Mouse (Mus musculus): ENCODE data around the gene Nfatc3. TPM values are rescaled to one million over a fixed set of nuclear protein-coding genes. Genes with fewer than 3 reads are reported as not detected.

Gene Nfatc3
- polyA plus RNA-seq, 1 experiment from 2014 or later = 8.2 TPM

DNA sequence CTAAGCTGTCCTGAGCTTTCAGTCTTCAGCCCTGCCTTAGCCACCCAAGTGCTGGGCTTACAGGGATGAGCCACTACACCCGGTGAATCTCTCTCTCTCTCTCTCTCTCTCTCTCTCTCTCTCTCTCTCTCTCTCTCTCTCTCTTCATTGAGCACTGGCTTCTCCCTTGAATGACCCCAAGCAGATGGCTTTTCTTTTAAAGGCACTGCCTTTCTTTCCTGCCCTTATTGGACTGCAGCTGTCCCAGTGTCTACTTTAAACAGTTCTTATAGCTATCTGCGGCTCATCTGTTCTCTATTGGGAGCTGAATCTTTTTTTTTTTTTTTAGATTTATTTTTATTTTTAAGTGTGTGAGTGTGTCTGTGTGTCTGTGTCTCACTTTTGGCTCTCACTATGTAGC, 15.6 kb upstream of the Nfatc3 start:
- Histone ChIP-seq H3K4me1 (no peaks in the 10 kb centered on the region), H3K27ac (no peak overlapping the region), H3K36me3 (peaks cover 3% of the 10 kb centered on the region; the same call in 1 of the 2 replicates), H3K27me3 (no peaks in the 10 kb centered on the region), H3K9ac (no peak overlapping the region), H3K9me3 (no peaks in the 10 kb centered on the region), H3K4me3 (no peak overlapping the region), H3K4me2 (no peak overlapping the region)
- 85% methylated on average over 2 of the region's 2 CpGs for WGBS
- no peak for ATAC-seq (ENCODE audit: borderline replicate concordance, extremely low read depth, low FRiP score, low TSS enrichment)

DNA sequence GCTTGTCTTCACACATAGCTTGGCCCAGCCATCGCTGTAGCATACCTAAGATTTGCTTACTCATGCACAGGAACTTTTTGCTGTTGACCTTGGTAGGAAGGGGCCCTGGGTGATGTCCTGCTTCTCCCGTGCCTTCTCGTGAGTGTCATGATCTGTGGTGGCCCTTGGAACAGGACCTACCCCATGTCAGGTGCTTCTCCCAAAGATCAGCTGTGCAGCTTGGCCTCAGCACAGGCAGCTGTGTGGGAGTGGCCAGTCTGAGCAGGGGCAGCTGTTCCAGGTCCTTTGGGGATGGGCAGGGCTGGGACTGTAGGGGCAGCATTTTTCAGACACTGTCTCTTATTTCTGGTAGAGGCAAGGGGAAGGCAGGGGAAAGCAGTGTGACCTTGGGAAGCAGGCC, 14.5 kb upstream of the Nfatc3 start:
- no peak overlapping the region for H3K9ac ChIP-seq
- H3K4me1 ChIP-seq = no peaks in the 10 kb centered on the region
- H3K4me3 ChIP-seq = no peak overlapping the region
- no peak for ATAC-seq (ENCODE audit: borderline replicate concordance, extremely low read depth, low FRiP score, low TSS enrichment)
- H3K4me2 ChIP-seq = no peak overlapping the region
- H3K27ac ChIP-seq = no peak overlapping the region
- WGBS = 66% methylated on average over 3 of the region's 3 CpGs
- no peaks in the 10 kb centered on the region for H3K27me3 ChIP-seq
- no peaks in the 10 kb centered on the region for H3K9me3 ChIP-seq
- H3K36me3 ChIP-seq = peaks cover 3% of the 10 kb centered on the region; the same call in 1 of the 2 replicates

DNA sequence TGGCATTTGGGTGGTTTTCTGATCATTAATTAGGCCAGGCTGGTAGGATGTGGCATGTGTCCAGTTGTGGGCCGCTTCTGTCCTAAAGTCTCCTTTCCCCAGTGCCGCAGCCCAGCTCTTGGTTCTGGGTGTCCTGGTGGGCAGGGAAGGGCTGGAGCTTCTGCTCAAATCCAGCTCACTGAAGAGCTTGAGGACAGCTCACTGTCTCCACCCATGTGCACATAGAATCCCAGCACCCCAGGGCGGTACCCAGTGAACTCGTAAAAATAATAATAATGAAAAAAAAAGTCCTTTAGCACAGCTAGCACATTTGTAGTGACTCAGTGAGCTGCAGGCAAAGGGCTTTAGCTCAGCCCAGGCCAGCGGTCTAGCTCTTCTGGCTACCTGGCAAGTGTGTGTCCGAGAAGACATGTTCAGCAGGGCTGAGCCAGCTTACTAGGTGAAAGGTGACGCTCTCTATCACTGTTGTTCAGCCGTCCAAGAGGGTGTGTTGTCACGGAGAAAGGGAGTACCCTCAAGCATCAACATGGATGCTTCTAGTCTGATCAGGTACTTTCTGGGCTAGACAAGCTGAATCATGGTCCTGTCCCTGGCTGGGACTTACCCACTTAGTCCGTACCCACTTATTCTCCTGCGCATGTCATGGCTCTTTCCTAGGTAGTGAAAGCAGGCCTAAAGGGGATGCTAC, 11.6 kb upstream of the Nfatc3 start:
- H3K4me1 ChIP-seq = no peaks in the 10 kb centered on the region
- H3K4me2 ChIP-seq = no peak overlapping the region
- H3K9me3 ChIP-seq = no peaks in the 10 kb centered on the region
- H3K27ac ChIP-seq = no peak overlapping the region
- no peak overlapping the region for H3K4me3 ChIP-seq
- no peak overlapping the region for H3K9ac ChIP-seq
- 89% methylated on average over 11 of the region's 11 CpGs for WGBS
- peaks cover 5% of the 10 kb centered on the region; the same call in 1 of the 2 replicates for H3K36me3 ChIP-seq
- no peak for ATAC-seq (ENCODE audit: borderline replicate concordance, extremely low read depth, low FRiP score, low TSS enrichment)
- no peaks in the 10 kb centered on the region for H3K27me3 ChIP-seq

DNA sequence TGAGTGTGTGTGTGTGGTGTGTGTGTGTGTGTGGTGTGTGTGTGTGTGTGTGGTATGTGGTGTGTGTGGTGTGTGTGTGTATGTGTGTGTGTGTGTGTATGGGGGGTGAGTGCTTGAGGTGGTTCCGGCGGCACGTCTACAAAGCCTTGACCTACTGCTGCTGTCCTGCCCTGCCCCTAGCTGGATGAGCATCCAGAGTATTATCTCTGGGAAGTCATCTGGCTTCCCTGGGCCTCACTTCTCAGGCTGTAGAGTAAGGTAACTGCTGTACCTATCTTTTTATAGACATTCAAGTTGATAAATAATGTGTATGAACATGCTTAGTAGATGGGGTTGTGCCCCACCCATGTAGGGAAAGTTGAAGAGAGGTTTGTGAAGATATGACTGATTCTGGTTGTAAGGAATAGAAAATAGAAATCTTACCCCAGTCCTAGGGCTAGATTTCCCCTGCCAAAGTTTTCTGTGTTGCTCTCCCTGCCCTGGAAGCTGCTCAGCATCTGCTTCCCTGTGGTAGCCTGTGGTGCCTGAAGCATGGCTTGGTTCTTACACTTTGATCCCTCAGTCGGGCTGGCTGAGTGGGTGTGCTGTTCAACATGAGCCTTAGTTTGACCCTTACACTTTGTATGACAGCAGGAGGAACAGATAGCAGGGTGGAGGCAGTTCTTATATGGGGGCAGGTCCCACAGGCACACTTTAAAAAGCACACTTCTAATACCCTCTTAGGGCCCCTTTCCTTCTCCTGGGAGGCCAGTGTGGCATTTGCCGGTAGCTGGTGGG, 10.6 kb upstream of the Nfatc3 start:
- Histone ChIP-seq H3K9ac (no peak overlapping the region), H3K4me3 (no peak overlapping the region), H3K4me1 (no peaks in the 10 kb centered on the region), H3K27me3 (no peaks in the 10 kb centered on the region), H3K36me3 (peaks cover 9% of the 10 kb centered on the region; the same call in 1 of the 2 replicates), H3K27ac (no peak overlapping the region), H3K4me2 (no peak overlapping the region), H3K9me3 (no peaks in the 10 kb centered on the region)
- 64% methylated on average over 5 of the region's 5 CpGs for WGBS
- ATAC-seq (ENCODE audit: borderline replicate concordance, extremely low read depth, low FRiP score, low TSS enrichment) = no peak

DNA sequence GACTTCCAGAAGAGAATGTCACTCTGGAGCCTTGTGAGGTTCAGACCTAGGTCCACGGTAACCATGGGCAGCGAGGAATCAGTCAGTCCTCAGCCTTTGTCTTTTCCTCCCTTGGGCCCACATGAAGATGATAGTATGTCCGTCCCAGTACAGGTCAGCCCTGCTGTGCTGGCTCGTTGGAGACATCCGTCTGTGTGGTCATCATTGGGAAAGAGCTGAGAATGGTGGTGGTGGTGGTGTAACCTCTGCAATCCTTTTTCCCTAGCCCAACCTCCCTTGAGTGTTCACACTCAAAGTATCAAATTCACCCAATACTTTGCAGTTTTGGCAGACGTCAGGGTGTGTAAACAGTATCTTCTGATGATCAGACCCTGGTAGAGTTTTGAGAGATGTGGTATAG, 8.8 kb upstream of the Nfatc3 start:
- Histone ChIP-seq H3K9me3 (no peaks in the 10 kb centered on the region), H3K4me3 (no peak overlapping the region), H3K4me1 (no peaks in the 10 kb centered on the region), H3K36me3 (peaks cover 10% of the 10 kb centered on the region; the same call in 1 of the 2 replicates), H3K9ac (no peak overlapping the region), H3K27ac (no peak overlapping the region), H3K27me3 (no peaks in the 10 kb centered on the region), H3K4me2 (no peak overlapping the region)
- no peak for ATAC-seq (ENCODE audit: borderline replicate concordance, extremely low read depth, low FRiP score, low TSS enrichment)
- WGBS = 85% methylated on average over 6 of the region's 6 CpGs

DNA sequence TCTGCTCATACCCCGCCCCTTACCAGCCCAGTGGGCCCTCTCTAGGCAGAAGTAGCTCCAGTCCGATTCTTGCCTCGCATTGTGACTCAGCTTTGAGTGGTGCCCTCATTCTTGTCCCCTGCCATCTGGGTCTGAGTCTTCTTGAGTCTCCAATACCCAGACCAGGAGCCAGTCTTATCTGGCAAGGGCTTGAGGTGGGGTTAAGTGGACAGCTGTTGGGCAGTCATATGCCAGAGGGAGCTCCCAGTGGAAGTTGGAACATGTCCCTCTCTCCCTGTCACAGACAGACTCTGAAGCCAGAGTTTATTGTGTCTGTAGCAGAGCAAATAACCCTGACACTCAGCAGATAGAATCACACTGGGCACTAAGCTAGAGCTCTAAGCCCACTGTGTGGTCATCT, 7.6 kb upstream of the Nfatc3 start:
- H3K27me3 ChIP-seq = no peaks in the 10 kb centered on the region
- no peak for ATAC-seq (ENCODE audit: borderline replicate concordance, extremely low read depth, low FRiP score, low TSS enrichment)
- WGBS = 85% methylated on average over 3 of the region's 3 CpGs
- no peak overlapping the region for H3K4me3 ChIP-seq
- H3K4me1 ChIP-seq = no peaks in the 10 kb centered on the region
- no peak overlapping the region for H3K4me2 ChIP-seq
- H3K9me3 ChIP-seq = no peaks in the 10 kb centered on the region
- peaks cover 7% of the 10 kb centered on the region; the same call in 1 of the 2 replicates for H3K36me3 ChIP-seq
- no peak overlapping the region for H3K27ac ChIP-seq
- H3K9ac ChIP-seq = no peak overlapping the region

DNA sequence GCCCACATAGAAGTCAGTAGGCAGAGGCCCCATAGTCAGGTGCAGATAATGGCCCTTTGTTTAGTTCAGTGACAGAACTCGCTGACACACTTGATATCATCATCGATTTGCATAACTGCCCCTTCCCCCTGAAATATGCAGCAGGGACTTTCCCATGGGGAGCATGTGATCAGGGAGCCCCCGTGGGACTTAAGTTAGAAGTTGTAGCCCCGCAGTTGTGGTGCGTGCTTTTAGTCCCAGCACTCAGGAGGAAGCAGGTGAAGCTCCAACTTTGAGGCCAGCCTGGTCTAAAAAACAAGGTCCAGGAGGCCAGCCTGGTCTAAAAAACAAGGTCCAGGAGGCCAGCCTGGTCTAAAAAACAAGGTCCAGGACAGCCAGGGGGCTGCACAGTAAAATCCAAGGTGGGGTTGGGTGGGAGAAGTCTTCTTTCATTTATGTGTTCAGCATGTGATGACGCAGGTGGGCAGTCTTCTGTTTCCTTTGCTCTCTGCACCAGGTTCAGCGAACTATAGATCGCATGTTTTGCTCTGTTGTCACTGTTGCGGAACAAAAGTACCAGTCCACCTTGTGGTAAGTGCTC, 6.0 kb upstream of the Nfatc3 start:
- 88% methylated on average over 9 of the region's 9 CpGs for WGBS
- H3K4me1 ChIP-seq = no peaks in the 10 kb centered on the region
- ATAC-seq (ENCODE audit: borderline replicate concordance, extremely low read depth, low FRiP score, low TSS enrichment) = no peak
- no peaks in the 10 kb centered on the region for H3K27me3 ChIP-seq
- no peak overlapping the region for H3K4me3 ChIP-seq
- no peak overlapping the region for H3K9ac ChIP-seq
- 0 out of 2 replicates have a peak, but pooled peaks cover 7% of the 10 kb centered on the region for H3K36me3 ChIP-seq
- no peak overlapping the region for H3K27ac ChIP-seq
- H3K4me2 ChIP-seq = no peak overlapping the region
- no peaks in the 10 kb centered on the region for H3K9me3 ChIP-seq

DNA sequence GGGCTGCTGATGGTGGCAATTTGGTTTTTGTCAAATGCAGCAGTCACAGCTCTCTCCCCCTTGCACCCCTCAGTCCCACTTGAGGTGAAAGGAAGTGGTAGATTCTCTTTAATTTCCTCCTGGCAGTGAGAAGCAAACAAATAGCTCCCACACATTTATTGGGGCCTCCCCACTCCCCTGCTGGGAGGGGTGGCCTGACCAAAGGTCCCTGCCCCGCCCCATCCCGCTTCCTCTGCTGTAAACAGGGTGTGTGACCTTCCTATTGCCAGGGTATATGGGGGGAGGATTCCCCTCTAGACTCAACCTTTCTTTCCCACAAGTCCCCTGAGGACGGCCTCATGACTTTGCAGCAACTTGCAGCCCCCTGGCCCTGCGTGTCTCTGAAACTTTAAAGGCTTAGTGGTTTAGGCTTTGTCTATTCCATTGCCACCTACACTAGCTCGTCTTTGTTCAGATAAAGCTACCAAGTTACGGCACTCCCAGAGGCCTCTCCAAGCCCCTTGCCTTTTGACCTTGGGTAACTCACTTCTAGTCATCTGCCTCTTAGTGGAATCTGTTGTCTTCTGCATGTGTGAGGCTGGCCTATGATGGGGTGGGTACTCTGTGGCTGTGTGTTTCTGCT, 4.3 kb upstream of the Nfatc3 start:
- 55% methylated on average over 6 of the region's 6 CpGs for WGBS
- Histone ChIP-seq H3K4me1 (peaks cover 9% of the 10 kb centered on the region), H3K4me2 (no peak overlapping the region), H3K27ac (no peak overlapping the region), H3K4me3 (no peak overlapping the region), H3K9ac (no peak overlapping the region), H3K27me3 (no peaks in the 10 kb centered on the region), H3K9me3 (no peaks in the 10 kb centered on the region), H3K36me3 (0 out of 2 replicates have a peak, but pooled peaks cover 7% of the 10 kb centered on the region)
- no peak for ATAC-seq (ENCODE audit: borderline replicate concordance, extremely low read depth, low FRiP score, low TSS enrichment)

DNA sequence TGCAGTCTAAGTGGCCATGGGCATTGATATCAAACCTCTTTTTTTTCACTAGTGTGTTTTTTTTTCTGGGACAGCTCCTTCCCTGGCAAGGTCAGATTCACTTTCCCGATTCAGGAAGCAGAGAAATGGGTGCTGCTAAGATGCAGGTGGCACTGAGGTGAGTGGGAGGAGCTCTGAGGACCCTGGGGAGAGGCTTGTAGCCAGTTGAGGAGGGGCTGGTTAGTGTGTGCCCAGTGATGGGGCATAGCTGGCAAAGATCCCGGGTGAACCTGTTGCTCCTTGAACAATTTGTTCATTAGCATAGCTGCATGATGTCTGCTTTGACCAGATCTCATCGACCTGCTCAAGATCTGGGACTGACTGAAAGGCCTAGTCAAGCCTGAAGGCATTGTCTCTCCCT, 3.6 kb upstream of the Nfatc3 start:
- no peaks in the 10 kb centered on the region for H3K9me3 ChIP-seq
- H3K9ac ChIP-seq = no peak overlapping the region
- 0 out of 2 replicates have a peak, but pooled peaks cover 7% of the 10 kb centered on the region for H3K36me3 ChIP-seq
- ATAC-seq (ENCODE audit: borderline replicate concordance, extremely low read depth, low FRiP score, low TSS enrichment) = no peak
- no peaks in the 10 kb centered on the region for H3K27me3 ChIP-seq
- H3K4me2 ChIP-seq = no peak overlapping the region
- H3K27ac ChIP-seq = no peak overlapping the region
- H3K4me3 ChIP-seq = no peak overlapping the region
- 54% methylated on average over 3 of the region's 3 CpGs for WGBS
- H3K4me1 ChIP-seq = peaks cover 9% of the 10 kb centered on the region

DNA sequence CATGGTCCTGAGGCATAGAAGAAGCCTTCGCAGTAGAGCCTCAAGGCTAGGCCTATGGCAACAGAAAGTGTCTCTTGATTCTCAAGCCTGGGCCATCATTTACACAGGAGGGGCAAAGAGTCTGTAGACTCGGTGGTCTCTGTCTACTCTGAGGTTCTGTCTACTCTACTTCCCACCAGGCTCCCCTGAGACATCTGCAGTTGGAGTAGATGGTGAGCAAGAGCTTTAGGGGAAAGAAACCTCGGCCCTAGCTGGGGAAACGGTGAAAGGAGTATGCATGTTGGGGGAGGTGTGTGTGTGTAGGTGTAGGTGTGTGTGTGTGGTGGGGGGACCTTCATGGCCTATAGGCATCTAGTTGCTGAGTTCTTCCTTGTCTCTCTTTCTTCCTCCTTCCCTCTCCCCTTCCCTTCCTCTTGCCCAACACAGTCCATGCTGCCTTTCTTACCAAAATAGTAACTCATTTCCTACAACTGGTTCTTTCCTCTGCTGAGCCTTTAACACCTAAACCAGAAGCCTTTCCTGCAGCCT, 2.1 kb upstream of the Nfatc3 start:
- H3K27ac ChIP-seq = no peak overlapping the region
- ATAC-seq (ENCODE audit: borderline replicate concordance, extremely low read depth, low FRiP score, low TSS enrichment) = no peak
- H3K9me3 ChIP-seq = no peaks in the 10 kb centered on the region
- H3K36me3 ChIP-seq = 0 out of 2 replicates have a peak, but pooled peaks cover 7% of the 10 kb centered on the region
- H3K4me3 ChIP-seq = no peak overlapping the region
- WGBS = 87% methylated on average over 4 of the region's 4 CpGs
- no peak overlapping the region for H3K4me2 ChIP-seq
- peaks cover 16% of the 10 kb centered on the region for H3K4me1 ChIP-seq
- H3K9ac ChIP-seq = no peak overlapping the region
- H3K27me3 ChIP-seq = no peaks in the 10 kb centered on the region

DNA sequence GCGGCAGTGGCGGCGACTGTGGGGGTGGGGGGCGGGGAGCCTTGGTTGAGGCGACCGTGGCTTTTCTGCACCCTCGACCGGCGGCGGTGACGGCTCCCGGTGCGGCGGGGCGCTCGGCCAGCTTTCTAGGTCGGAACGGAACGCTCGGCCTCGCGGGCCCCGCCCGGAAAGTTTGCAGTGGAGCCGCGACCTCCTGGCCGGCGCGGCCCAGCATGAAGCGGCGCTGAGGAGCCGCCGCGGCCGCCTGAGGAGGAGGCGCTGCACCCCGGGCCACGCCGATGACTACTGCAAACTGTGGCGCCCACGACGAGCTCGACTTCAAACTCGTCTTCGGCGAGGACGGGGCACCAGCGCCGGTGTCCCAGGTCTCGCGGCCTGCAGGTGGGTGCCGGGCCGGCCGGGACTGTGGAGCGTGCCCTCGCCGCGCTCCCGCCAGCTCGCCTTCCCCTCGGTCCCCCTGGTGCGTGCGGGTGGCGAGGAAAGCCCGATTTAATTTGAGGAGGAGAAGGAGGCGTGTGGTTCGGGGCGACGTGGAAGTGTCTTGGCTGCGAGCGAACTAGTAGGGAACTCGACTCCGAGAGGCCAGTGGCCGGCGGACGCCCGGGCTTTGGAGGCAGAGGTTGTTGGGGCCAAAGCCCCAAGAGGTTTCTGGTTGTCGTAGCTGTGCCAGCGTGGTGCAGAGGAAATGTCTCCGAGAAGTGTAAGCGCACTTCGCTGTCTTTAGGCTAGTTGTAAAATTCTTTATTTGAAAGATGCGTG, 1.2 kb downstream of the Nfatc3 start:
- peak overlapping the region; percentile 56 for H3K4me2 ChIP-seq
- no peaks in the 10 kb centered on the region for H3K9me3 ChIP-seq
- peaks cover 26% of the 10 kb centered on the region for H3K4me1 ChIP-seq
- H3K27me3 ChIP-seq = no peaks in the 10 kb centered on the region
- peak overlapping the region; percentile 77 for H3K4me3 ChIP-seq
- H3K9ac ChIP-seq = peak overlapping the region; percentile 86
- H3K27ac ChIP-seq = peak overlapping the region; percentile 95
- H3K36me3 ChIP-seq = no peaks in the 10 kb centered on the region
- under 1% methylated on average over 76 of the region's 83 CpGs for WGBS
- ATAC-seq (ENCODE audit: borderline replicate concordance, extremely low read depth, low FRiP score, low TSS enrichment) = peak; percentile 81
